Mouse (Mus musculus): Measurements from ENCODE around the gene Arid1b. TPM values are rescaled to one million over a fixed set of nuclear protein-coding genes. Genes with fewer than 3 reads are reported as not detected.

Gene Arid1b
- polyA plus RNA-seq, 1 experiment from 2014 or later: 7.2 TPM

DNA sequence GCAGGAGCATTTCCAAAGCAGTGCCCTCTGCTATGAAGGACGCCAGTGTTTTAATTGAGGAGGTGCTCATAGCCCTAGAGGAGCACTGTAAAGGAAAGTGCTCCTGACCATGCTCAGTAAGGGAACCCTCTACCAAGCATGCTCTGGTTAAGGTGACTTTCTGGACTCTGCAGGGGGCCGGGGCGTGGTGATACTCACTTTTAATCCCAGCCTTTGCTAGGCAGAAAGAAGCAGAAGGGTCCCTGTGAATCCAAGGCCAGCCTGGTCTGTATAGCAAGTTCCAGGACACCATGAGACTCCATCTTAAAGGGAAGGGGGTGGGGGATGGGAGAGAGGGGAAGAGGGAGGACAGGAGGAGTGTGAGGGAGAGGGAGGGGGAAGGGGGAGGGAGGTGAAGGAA, 394.2 kb downstream of the Arid1b start:
- Histone ChIP-seq H3K9ac (replicated peaks; ENCODE audit: low read depth) (no peak overlapping the region), H3K9me3 (ENCODE audit: low read length) (no peaks in the 10 kb centered on the region), H3K27ac (ENCODE audit: low read length) (no peak overlapping the region), H3K4me2 (replicated peaks; ENCODE audit: low read depth, low read length) (no peak overlapping the region), H3K4me1 (ENCODE audit: insufficient read depth, low read depth, low read length) (no peaks in the 10 kb centered on the region), H3K27me3 (replicated peaks; ENCODE audit: insufficient read depth, low read length) (no peaks in the 10 kb centered on the region), H3K4me3 (ENCODE audit: low read depth, low read length) (no peak overlapping the region), H3K36me3 (ENCODE audit: insufficient read depth, low read length) (no peaks in the 10 kb centered on the region)
- DNase-seq (ENCODE audit: low spot score) (no peak), ATAC-seq (no peak)
- 71% methylated on average over 3 of the region's 3 CpGs for WGBS
- TF ChIP-seq CTCF (IDR thresholded peaks at IDR 0.05): no peak

DNA sequence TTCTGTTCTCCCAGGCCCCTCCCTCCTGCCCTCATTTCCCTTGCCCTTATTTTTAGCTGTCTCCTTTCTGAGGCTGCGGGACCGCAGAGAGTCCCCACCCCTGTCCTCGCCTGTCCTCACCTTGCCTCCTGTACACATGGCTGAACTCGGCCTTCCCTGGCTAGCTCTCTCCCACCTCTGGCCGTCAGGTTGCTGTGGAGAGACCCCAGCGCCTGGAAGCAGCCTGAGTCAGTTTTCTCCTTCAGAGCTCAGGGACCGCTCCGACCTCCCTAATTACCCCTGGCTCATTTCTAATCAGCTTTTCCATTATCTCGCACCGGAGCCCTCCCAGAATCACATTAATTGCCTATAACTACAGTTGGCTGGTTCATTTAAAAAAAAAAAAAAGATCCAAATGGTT, 396.6 kb downstream of the Arid1b start:
- ATAC-seq: no peak
- Histone ChIP-seq H3K9ac (replicated peaks; ENCODE audit: low read depth) (no peak overlapping the region), H3K4me1 (ENCODE audit: insufficient read depth, low read depth, low read length) (no peaks in the 10 kb centered on the region), H3K4me2 (replicated peaks; ENCODE audit: low read depth, low read length) (no peak overlapping the region), H3K36me3 (ENCODE audit: insufficient read depth, low read length) (no peaks in the 10 kb centered on the region), H3K27ac (ENCODE audit: low read length) (no peak overlapping the region), H3K9me3 (ENCODE audit: low read length) (no peaks in the 10 kb centered on the region), H3K4me3 (ENCODE audit: low read depth, low read length) (no peak overlapping the region), H3K27me3 (replicated peaks; ENCODE audit: insufficient read depth, low read length) (no peaks in the 10 kb centered on the region)
- WGBS: 66% methylated on average over 10 of the region's 10 CpGs
- DNase-seq (ENCODE audit: low spot score): no peak
- no peak for TF ChIP-seq CTCF (IDR thresholded peaks at IDR 0.05)
- no peak for TF ChIP-seq EP300 (IDR thresholded peaks at IDR 0.05)

DNA sequence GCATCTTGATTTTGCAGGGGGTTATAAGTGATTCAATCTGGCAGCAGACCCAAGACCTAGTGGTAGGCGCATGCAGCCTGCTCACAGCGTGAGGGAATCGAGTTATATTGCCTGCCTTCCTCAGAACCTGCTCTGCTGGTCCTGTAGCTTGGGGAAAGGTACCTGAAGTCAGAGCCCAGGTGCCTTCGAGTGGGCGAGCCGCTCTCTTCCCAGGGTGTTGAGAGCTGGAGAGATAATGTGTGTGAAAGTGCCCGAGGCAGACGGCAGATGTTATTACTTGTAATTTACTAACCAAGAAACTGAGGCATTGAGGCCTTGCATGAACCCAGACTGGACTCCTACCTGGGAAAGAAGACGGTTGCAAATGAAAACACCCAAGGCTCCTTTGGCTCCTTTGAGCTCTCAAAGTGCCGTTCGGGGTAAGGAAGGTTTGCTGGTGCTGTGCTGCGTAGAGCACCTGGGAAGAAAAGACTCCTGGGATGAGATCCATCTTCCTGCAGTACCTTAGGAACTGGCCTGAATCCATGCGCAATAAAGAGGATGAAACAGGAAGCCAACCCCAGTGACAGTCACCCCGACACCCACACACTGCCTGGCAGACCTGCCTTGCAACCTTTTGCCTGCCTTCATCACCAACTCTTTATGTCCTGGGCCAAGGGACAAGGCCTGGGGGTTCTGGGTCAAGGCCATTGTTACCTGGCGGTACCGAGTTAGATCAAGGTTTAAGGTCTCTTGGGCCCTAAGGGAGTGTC, 401.5 kb downstream of the Arid1b start:
- ATAC-seq: no peak
- Histone ChIP-seq H3K4me2 (replicated peaks; ENCODE audit: low read depth, low read length) (no peak overlapping the region), H3K27ac (ENCODE audit: low read length) (no peak overlapping the region), H3K4me3 (ENCODE audit: low read depth, low read length) (no peak overlapping the region), H3K9me3 (ENCODE audit: low read length) (no peaks in the 10 kb centered on the region), H3K9ac (replicated peaks; ENCODE audit: low read depth) (no peak overlapping the region), H3K4me1 (ENCODE audit: insufficient read depth, low read depth, low read length) (no peaks in the 10 kb centered on the region), H3K36me3 (ENCODE audit: insufficient read depth, low read length) (no peaks in the 10 kb centered on the region), H3K27me3 (replicated peaks; ENCODE audit: insufficient read depth, low read length) (no peaks in the 10 kb centered on the region)
- DNase-seq (ENCODE audit: low spot score): no peak
- WGBS: 72% methylated on average over 16 of the region's 16 CpGs
- TF ChIP-seq CTCF (IDR thresholded peaks at IDR 0.05) (no peak), EP300 (IDR thresholded peaks at IDR 0.05) (no peak)

DNA sequence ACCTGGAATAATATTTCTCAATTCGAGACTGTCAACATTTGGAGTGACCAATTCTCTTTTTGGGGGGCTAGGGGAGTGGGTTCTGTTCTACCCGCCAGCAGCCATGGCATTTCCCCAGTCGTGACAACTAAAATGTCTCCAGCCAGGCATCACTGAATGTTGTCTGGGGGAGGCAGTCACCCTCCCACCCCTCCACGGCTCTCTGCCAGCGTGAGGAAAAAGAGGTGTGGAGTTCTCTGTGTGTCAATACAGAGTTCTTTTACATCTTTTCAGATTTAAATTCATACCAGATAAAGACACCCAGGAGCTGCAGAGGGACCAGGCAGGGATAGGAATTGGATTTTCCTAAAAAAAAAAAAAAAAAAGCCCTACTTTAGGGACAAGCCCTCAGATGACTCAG, 402.1 kb downstream of the Arid1b start:
- Histone ChIP-seq H3K4me1 (ENCODE audit: insufficient read depth, low read depth, low read length) (no peaks in the 10 kb centered on the region), H3K9ac (replicated peaks; ENCODE audit: low read depth) (no peak overlapping the region), H3K27me3 (replicated peaks; ENCODE audit: insufficient read depth, low read length) (no peaks in the 10 kb centered on the region), H3K36me3 (ENCODE audit: insufficient read depth, low read length) (no peaks in the 10 kb centered on the region), H3K27ac (ENCODE audit: low read length) (no peak overlapping the region), H3K4me2 (replicated peaks; ENCODE audit: low read depth, low read length) (no peak overlapping the region), H3K4me3 (ENCODE audit: low read depth, low read length) (no peak overlapping the region), H3K9me3 (ENCODE audit: low read length) (no peaks in the 10 kb centered on the region)
- no peak for DNase-seq (ENCODE audit: low spot score)
- no peak for TF ChIP-seq CTCF (IDR thresholded peaks at IDR 0.05)
- TF ChIP-seq EP300 (IDR thresholded peaks at IDR 0.05): no peak
- 80% methylated on average over 5 of the region's 5 CpGs for WGBS
- ATAC-seq: no peak

Data from lung, postnatal 0 days (tissue).